Mouse (Mus musculus) thymus, postnatal 4 days (tissue): ENCODE results near the gene Ppp2r5d.
A peak's percentile ranks its signal among the peaks of the same experiment; 100 is the strongest.

ENCODE experiments used
- DNase-seq: peaks from one replicate; pipeline ENCODE4 v3.0.0; 2021

The Ppp2r5d gene

DNA sequence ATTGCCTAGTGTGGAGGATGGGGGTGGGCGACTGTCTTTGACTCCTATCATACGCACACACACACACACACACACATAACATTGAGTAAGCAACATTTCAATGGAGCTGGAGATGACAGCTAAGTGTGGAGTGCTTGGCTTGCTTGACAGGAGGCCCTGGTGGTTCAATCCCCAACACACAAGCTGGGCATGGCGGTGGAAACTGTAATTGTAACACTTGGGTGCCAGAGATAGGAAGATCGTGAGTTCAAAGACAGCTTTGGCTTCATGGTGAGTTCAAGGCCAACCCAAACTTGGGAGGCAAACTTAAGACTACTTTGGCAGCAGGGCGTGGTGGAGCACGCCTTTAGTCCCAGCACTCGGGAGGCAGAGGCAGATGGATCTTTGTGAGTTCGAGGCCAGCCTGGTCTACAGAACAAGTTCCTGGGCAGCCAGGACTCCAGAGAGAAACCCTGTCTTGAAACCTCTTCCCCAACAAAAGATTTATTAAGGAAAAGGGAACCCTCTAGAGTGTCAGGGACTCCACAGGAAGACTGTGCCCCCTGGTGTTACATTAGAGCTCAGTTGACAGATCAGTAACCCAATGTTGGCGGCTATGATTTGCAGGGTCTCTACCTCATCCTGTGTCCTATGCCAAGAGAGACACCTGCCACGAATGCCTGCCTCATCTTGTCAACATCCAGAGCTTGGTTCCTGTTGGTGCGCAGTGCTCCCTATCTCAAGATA, 10.0 kb upstream of the Ppp2r5d start:
- peak; percentile 47 for DNase-seq

DNA sequence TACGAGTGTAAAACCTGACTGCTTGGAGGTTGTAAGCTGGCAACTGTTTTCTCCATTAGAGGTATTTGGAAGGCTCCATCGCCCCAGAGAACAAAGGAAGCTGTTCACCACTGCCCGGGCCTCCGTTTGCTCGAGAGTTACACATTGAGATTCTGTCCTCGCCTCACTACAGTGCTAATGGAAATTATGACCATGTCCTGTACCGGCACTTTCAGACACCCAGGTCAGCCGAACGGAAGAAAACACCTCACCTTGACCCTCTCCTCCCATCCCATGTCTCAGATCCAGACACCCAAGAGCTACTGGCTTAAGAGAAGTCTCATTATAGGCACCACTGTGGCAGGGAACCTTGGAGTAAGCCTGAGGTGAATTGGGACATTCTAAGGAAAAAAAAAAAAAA, 8.9 kb upstream of the Ppp2r5d start:
- no peak for DNase-seq

DNA sequence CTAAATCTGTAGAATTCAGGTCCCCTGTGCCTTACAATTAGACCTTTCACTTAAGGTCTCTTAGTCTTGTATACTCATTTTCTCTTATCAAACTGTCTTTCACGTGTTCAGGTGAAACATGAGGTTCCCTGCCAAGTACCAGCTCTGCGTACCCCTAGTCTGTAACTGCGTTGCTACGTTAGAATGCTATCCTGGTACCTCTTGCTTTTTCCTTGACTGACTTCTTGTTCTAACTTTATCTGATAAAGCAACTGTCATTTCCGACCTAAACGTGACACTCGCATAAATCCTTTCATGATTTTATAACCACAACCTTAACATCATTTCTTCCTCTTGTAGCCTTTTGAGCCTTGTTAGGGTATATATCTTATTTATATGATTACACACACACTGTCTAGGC, 7.5 kb upstream of the Ppp2r5d start:
- DNase-seq, result no peak

DNA sequence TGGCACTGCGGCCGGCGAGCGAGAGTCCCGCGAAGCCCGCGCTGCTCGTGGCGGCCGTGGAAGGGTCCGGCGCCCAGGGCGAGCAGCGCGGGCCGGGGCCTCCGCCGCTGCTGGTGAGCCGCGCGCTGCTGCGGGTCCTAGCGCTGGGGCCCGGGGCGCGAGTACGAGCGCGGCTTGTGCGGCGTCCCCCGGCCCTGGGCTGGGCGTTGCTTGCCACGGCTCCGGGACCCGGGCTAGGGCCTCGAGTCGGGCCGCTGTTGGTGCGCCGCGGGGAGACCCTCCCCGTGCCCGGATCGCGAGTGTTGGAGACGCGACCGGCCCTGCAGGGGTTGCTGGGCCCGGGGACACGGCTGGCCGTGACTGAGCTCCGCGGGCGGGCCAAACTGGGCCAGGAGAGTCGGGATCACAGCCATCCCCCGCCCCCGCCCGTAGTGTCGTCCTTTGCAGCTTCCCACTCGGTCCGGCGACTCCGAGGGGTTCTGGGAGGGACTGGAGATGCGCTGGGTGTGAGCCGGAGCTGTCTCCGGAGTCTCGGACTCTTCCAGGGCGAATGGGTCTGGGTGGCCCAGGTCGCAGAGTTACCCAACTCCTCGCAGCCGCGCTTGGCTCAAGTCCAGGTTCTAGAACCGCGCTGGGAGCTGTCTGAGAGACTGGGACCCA, 6.8 kb upstream of the Ppp2r5d start:
- peak; percentile 63 for DNase-seq

- DNase-seq, result peak; percentile 94
Measured at GRCm38 (mm10) chr17:46710959-46711597, 6.2 kb upstream of the Ppp2r5d start, which contains the start of gene Pex6. Gene Pex6, plus strand, starts transcription at chr17:46711463.

DNA sequence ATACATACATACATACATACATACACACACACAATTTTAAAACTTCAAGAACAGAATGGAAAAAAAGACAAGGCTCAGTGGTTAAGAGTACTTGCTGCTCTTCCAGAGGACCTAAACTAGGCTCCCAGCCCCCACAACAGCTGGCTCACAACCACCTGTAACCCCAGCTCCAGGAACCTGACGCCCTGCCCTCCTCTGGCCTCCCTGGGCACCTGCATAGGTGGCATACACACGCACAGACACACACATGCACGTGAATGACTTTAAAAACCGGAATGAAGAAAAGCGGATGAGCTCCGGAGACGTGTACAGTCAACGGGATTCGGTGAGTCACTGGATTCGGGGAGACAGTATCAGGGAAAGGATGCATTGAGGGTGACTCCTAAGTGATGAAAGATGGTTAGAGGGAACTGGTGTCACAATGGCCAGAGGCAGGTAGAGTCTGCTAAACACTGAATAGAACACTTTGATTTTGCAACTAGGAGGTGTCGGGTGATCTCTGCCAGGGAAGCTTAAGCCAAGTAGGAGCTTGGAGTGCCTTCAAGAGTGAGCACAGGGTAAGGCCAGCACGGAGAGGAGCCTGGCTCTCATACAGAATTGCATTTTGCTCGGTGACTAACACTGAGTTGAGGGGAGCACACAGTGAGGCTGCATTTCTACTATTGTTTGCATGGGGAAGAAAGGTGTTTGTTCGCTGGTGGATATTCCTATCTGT, 1.6 kb upstream of the Ppp2r5d start:
- no peak for DNase-seq

- DNase-seq, result peak; percentile 51
Measured at GRCm38 (mm10) chr17:46703971-46704886, 682 bp downstream of the Ppp2r5d start.

DNA sequence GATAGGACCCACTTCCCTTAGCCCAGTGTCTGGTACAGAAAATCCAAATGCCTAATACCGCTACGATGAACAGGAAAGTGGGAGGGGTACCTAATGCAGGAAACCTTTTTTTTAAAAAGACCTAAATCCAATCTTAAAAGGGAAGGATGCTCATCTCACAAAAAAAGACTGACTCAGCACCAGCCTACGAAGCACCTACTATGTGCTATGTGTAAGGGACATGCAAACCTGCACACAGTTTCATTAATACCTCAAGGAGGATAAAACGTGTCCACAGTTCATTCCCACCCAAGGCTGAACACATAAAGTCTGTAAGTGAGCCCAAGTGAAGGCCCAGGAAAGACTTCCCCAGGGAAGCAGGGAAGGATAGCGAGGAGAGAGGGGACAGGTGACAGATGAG, 2.4 kb downstream of the Ppp2r5d start:
- no peak for DNase-seq

GRCm38 (mm10) chr17:46702100-46702499, 2.8 kb downstream of the Ppp2r5d start:
- peak; percentile 24 for DNase-seq

DNA sequence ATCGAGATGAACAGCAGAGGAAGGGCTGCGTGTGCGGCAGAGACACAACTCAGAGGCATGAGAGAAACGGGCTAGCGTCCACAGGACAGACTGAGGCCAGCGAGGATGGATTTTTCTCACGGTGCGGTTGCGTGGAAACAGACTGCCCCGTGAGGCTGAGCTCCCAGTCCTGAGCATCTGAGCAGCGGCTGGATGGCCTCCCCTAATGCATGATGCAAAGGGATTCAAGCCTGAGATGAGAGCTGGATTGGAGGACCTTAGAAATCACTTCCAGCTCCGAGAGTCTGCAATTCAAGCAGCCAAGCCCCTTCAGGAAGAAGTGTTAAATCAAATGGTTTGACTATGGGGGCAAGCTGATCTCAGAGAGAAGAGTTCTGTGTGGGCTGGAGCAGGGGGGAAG, 3.4 kb downstream of the Ppp2r5d start:
- DNase-seq, result no peak

DNA sequence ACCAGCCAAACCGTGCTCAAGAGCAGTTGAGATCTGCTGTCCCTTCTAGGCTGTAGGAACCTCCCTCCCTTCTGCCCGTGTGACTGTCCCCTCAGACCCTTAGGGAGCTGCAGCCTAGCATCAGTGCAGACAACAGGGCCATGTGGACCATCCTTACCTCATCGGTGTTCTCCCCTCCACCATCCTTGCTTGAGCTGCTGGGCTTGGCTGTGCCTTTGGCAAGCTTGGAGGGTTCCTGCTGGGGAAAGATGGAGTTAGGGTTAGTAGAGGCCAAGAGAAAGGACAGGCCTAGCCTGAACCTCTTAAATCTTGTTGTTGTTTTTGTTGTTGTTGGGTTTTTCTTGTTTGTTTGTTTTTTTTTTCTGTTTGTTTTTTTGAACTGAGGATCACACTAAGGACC, 5.0 kb downstream of the Ppp2r5d start:
- DNase-seq, result no peak

DNA sequence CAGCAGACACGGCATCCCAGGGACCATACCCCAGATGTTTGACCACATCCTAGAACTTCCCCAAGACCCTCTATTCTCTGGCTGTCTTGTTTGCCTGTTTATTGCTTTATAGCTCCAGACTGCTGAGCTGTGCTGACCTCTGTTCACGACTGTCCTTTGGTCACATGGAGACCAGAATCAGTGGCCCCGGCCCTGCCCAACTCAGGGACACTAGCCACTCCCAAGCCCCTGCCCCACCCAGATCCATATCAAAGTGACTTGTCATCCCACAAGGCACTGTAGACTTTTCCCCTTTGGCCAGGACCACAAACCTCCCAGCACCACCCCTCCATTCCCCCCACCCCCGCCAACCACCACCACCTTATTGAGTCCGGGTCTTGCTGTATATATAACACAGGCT, 5.7 kb downstream of the Ppp2r5d start:
- no peak for DNase-seq

DNA sequence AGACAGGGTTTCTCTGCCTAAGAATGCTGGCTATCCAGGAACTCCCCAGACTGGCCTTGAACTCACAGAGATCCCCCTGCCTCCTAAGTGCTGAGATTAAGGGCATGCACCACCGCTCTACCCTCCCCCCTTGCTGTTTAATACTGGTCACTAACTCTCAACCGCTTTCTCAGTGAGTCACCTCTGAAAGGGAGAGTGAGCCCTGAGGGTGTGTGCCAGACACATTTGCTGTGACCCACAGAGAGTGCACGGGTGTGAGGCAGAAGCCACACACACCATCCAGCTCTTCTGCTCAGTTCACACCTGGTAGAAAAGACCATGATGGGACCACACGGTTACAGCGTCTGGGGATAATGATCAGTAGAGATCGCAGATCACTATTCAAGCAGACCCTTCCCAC, 6.4 kb downstream of the Ppp2r5d start:
- no peak for DNase-seq

DNA sequence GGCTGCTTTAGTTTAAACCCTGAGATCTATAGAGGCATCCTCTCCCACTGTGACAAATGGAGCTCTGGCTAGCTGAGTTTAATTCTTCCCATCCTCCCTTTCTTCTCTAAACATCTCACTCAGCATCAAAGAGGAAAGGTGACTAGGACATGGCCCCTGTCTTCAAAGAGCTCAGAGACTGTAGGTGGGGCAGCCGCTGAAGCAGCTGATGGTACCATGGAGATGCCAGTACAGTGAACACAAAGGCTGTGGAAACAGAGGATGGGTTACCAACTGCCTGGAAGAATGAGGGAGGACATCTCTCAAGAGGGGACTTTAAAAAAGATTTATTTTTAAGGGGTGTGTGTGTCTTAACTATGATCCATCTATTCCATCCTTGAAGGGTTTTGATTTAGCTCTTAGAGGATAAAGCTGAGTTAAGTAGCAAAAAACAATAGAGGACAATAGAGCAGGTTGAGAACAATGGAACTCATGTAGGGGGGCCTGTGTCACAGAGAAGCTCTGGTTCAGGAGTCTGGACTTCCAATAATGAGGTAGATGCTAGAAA, 10.3 kb downstream of the Ppp2r5d start:
- no peak for DNase-seq

DNA sequence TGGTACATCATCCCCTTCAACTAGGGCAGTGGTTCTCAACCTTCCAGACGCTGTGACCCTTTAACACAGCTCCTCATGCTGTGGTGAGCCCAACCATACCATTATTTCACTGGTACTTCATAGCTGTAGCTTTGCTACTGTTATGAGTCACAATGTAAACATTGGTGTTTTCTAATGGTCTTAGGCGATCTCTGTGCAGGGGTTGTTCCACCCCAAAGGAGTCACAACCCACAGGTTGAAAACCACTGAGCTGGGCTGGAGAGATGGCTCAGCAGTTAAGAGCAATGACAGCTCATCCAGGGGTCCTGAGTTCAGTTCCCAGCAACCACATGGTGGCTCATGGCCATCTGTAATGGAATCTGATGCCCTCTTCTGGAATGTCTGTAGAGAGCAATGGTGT, 13.5 kb downstream of the Ppp2r5d start:
- no peak for DNase-seq

DNA sequence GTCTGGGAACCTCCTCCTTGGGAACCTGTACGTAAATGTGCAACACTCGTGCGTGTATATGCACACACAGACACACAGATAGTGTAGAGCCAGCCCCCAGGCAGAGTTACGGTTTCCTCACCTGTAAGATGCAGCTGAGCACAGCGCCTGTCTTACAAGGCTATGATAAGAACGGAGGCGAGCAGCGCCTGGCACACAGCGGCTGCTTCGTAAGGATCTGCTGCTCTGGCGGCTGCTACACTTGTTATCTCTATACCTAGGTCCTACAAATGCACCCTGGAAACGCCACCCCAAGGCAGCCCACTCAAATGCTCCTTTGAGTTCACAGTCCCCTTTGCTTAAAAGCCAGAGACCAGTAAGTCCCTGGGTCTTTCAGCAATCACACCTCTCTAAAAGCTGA, 14.2 kb downstream of the Ppp2r5d start:
- no peak for DNase-seq

GRCm38 (mm10) chr17:46685913-46686312, 19.0 kb downstream of the Ppp2r5d start:
- no peak for DNase-seq

GRCm38 (mm10) chr17:46682654-46683389, 22.1 kb downstream of the Ppp2r5d start:
- no peak for DNase-seq

- no peak for DNase-seq
Measured at GRCm38 (mm10) chr17:46681466-46682118, 23.3 kb downstream of the Ppp2r5d start.

GRCm38 (mm10) chr17:46680760-46681373, 24.0 kb downstream of the Ppp2r5d start, which contains the start of gene Klhdc3:
Gene Klhdc3, minus strand, starts transcription at chr17:46680914.
- peak; percentile 99 for DNase-seq
